Mouse (Mus musculus) G1E (cell line): ENCODE measurements around the gene Polk.

ENCODE experiments used
- CTCF ChIP-seq: IDR thresholded peaks from 2 replicates; pipeline ENCODE4 v1.5.1; 2012; ENCODE audit warnings: low read depth, low read length, inconsistent platforms, mixed read lengths
- GATA2 ChIP-seq: IDR thresholded peaks from 2 replicates; pipeline ENCODE4 v1.6.1; 2012; ENCODE audit warnings: low read depth, low read length, inconsistent platforms, borderline replicate concordance
- TAL1 ChIP-seq: conservative IDR thresholded peaks from 2 replicates; pipeline ENCODE4 v1.6.1; 2012; ENCODE audit warnings: low read depth, low read length, inconsistent platforms, mixed read lengths

DNA sequence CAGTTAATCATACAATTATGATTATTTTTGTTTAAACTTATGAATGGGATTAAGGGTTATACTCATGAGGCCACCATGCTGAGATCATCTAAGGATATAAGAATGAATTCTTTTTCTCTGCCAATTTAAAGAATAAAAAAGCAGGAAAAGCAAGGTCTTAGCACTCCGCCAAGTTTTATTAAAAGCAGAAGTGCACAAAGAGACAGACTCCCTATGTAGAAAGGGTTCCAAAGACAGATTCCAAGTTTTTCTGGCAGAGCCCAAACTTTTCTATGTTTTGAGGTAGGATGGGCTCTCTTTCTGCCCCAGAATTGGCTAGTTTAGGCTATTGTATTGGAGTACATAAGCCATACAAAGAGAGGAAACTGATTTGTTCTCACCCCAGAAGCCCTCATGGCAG, 37.6 kb upstream of the Polk start:
- no peak for TF ChIP-seq CTCF
- no peak for TF ChIP-seq TAL1
- no peak for TF ChIP-seq GATA2
